Mouse (Mus musculus) neutrophil, adult 5-6 weeks (primary cell): ENCODE measurements around the gene Akr1b7. TPM values are rescaled to one million over a fixed set of nuclear protein-coding genes. Genes with fewer than 3 reads are reported as not detected.
"Not testable (repeated sequence)": the region's sequence is repeated elsewhere in the genome, so short reads cannot be mapped to it uniquely, and the experiment has no call there.

Experiments
- ATAC-seq: fragments of 151-379, 151-347 bp; 2 replicates; pipeline ENCODE4 v1.8.0; 2017; ENCODE audit warnings: mild to moderate bottlenecking, moderate TSS enrichment; ENCODE audit not compliant: insufficient number of reproducible peaks, poor library complexity, low FRiP score, severe bottlenecking; ENCODE audit errors: extremely low read depth
- total RNA-seq: library from RNA; stranded (forward); fragments of 200-1000 nt; gene quantifications from 2 replicates; pipeline ENCODE4 v1.2.3, GENCODE M21; 2017

Akr1b7 gene
- total RNA-seq, 1 experiment from 2014 or later = not detected

DNA sequence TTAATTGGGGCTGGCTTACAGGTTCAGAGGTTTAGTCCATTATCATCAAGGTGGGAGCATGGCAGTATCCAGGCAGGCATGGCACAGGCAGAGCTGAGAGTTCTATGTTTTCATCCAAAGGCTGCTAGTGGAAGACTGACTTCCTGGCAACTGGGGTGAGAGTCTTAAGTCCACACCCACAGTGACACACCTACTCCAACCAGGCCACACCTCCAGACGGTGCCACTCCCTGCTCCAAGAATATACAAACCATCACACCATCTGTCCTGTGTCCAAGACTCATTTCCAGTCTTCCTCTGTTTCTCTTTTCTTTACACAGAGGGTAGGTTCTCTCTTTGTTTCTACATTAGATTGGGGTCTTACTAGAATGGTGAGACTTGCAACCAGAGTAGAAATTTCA, 1.3 kb downstream of the Akr1b7 start:
- ATAC-seq = not testable (repeated sequence)

DNA sequence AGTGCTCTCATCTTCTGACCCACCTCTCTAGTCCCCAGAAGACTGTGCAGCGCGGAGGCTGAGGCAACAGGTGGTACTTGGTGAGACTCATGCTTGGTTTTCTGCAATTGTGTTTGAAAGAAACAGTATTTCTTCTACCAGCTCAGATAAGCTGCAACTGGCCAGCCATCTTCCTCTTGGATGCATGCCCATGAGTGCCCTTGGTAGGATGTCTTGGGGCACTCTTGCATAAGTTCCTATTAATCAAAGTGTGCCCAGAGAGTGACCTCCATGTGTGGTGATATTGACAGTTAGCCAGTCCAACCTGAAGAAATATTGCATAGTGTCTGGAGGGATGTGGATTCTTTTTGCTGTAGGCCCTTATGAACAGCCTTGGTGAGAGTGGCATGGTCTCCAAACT, 4.4 kb downstream of the Akr1b7 start:
- ATAC-seq = no peak

DNA sequence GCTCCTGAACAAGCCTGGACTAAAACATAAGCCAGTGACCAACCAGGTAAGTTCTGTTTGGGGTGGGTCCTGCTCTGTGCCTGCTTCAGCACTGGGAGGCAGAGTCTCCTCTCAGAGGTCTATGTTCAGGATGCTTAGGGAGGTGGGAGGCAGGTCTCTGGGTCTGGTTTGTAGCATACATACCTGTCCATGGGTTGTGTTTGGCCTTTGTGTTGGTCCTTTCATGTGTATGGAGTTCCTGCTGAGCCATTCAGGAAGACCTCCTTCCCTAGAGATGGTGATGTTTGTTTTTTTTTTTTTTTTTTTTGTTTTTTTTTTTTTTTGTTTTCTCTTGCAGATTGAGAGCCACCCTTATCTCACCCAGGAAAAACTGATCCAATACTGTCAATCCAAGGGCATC, 6.9 kb downstream of the Akr1b7 start:
- no peak for ATAC-seq

DNA sequence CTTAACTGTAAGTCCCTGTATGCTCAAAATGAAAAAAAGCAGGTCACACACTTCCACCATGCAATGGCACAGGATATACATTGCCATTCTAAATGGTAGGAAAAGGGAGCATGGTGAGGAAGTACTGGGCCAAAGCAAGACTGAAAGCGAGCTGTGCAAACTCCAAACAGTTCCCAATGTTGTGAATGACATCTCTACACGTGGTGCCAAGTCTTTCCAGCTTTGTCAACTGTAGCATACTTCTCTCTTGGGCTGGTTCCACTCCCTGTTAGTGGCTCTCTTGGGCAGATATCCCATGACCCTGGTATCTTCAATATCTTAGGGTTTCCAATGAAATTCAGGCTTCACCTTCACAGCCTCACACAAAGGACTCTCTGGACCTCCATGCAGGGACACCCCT, 26.9 kb downstream of the Akr1b7 start:
- no peak for ATAC-seq

DNA sequence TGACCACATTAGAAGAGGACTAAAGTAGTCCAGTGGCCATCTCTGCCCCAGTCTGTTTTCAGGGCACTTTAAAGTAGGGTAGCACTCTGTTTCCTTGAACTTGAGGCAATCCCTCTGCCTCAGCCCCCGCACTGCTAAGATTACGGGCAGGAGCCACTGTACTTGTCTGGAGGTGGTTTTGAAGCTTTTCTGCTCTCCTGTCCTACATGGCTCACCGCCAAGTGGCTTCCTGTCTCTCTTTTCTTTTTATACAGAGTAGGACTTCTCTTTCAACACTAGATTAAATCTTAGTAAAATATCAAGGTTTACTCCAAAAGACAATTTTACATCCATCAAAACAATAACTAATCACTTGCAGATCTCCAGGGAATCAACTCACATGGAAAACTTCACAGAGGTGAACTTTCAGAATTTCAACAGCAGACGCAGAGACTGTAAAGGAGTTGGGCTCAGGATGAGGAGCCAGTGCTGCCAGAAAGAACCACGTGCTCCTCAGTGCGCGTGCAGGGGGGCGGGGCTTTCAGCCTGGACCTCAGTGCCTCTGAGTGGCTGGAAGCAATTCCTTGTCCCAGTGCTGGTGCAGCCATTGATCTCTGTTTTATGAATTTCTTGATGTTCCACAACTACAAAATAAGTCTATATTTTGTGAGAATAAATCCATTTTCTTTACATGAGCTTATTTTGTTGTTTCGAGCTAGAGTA, 29.6 kb downstream of the Akr1b7 start:
- ATAC-seq = no peak

DNA sequence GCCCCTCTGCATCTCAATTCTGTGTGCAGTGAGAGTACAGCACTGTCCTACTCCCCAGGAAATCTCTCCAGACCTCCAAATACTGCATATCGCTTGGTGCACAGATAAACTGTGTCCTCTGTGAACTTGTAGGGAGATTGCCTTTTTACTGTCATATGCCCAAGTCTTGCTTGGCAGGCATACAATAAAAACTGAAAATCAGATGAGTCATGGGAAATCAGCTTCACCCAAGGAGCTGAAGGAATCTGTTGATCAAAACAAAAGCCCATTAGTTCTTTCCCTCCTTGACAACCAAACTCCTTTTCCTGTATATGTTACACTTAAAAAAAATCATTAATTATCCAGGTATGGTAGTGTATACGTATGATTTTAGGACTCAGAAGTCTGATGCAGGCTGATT, 31.7 kb downstream of the Akr1b7 start:
- ATAC-seq = no peak

DNA sequence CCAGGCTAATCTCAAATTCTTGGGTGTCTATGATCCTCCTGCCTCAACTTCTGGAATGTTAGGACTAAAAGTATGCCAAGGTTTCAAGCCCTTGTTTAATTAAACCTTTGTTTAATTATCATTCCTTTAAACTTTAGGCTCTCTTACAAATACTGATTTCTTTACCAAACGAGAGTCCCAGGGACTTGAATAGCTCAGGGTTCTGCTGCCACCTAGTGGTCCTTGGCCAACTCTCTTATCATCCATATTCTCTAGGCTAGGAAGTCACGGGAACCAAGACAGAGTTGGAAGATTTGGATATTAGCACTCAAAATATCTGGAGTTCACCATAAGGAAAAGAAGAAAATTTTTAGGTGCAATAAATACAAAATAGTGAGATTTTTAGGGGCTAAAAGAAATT, 35.8 kb downstream of the Akr1b7 start:
- ATAC-seq = peak; percentile 66; the same call in 1 of the 2 replicates

DNA sequence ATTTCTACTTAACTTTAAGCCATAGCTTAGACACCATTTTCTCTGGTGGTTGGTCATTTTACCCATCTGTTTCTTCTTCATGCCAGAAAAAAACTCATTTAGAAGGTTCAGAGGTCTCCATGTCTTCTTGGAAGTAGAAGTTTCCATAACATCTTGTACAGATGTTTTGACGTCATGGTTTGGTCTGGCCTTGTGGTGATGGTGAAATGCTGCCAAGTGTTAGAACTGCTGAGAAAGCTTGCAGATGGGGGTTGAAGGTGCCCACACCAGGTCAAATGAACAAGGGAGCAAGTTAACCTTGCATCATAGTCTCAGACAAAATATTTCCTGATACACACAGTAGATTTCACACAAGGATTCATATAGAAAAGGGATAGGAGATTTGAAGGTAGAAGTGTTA, 36.6 kb downstream of the Akr1b7 start:
- no peak for ATAC-seq

DNA sequence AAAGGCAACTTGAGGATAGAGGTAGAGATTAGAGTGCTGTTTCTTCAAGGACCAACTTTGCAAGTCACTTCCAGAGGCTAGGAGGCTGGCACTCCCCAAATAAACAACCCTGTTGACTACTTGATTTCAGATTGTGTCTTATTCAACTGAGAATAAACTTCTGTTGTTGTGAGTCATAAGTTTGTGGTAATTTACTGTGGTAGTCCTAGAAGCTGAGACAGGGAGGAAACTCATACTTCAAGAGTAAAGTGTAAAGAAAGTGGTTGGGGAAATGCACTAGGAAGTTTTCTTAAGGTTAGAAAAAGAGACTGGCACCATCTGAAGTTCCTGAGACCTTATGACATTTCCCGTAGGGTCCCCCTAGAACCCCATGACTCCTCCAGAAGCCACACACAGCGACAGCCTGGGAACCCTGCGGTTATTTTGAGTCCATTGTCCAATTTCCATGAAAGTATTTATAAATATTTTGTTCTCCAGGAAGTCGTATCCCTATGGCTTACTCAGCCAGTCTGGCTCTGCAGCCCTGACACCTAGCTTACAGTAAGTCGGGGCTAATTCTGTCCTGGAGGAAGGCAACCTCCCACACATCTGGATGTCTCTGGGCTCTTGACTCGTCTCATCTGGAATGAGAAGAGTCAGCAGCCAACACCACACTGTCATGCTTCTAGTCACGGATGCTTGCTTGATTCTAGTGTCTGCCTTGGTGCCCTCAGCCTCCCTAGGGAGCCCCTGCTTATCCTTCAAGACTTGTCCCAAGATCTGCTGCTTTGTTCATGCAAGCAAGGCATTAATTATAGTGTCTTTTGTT, 41.0 kb downstream of the Akr1b7 start:
- no peak for ATAC-seq

DNA sequence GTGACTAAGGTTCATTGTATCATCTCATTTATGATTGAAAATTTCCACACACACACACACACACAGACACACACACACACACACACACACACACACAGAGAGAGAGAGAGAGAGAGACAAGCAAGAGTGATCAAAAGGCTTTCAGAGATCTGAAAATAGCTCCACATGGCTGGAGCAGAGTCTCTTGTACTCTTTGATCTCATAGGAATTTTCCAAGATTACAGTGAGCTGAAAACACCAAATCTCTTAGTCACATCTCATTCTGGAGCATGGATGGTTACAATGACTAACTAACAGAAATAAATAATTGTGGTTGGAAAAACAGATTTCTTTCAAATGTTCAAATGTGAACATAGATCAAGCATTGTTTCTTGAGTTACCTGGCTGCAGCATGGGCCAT, 47.3 kb downstream of the Akr1b7 start:
- no peak for ATAC-seq

DNA sequence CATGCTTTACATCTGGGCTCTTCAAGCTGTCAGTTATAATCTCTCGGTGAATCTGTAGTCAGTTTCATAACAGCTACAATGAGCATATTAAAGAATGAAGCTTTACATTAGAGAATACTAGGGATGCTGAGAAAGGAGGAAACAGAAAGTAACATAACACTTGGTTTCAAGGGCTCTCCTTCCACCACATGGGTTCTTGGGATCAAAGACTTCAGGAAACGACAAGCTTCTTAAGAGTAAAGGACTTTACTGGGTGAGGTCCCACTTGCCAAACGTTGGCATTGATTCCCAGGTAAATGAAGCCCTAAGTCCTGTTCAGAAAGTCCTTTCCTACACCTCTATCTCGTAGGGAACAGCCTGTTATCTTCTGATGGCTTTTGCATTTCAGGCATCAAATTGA, 48.5 kb downstream of the Akr1b7 start:
- no peak for ATAC-seq

DNA sequence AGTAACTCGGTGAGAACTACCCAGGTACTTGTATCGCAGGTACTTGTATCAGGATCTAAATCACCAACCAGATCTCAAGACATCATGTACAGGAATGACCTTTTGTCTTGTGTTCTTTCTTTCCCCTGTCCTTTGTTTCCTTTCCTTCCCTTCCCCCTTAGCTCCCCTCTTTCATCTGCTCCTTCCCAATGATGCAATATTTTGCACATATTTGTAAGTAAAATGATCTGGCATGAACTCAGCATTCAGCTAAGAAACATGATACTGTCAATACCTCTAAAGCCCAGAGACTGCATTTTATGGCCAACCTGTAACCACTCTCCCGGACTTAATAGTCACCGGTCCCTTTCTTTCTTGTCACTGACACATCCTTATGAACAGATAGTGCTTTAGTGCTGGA, 51.4 kb downstream of the Akr1b7 start:
- no peak for ATAC-seq

DNA sequence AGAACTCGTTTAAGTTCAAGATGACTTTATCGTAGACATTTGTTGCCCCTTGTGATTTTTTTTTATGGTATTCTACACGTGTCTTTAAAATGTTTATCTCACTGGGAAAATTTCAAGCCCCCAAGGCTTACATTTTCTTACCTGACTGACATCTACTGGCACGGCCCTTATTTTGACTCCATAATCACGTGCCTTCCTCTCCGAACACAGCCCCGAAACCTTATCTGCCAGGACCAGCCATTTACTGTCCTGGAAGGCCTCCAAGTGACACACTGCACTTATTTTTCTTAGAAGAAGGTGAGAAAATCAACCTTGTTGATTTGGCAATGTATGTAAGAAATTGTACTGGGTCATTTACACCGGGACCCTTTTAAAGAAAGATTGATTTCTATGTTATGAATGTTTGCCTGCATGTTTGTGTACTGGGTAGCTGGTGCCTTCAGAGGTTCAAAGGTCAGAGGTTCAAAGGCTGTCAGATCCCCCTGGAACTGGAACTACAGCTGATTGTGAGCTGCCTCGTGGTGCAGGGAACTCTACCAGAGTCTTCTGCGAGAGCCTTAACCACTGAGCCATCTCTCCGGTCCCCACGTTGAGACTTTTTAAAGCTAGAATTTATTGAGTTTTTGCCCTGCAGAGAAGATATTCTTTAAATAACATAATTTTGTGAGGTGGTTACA, 59.4 kb downstream of the Akr1b7 start:
- ATAC-seq = no peak

Other genes starting within 250 kb of the Akr1b7 start
- 14.4 and 14.8 TPM in 2 replicates for gene Slc35b4, start 235.2 kb upstream of the Akr1b7 start, total RNA-seq
- gene Akr1b3, start 94.9 kb upstream of the Akr1b7 start, total RNA-seq = 64.4 and 64.6 TPM in 2 replicates
- not detected in 2 replicates for gene Akr1b8, start 58.2 kb upstream of the Akr1b7 start, total RNA-seq
- 34.4 and 36.1 TPM in 2 replicates for gene Akr1b10, start 28.1 kb upstream of the Akr1b7 start, total RNA-seq
- 165 and 169 TPM in 2 replicates for gene Bpgm, start 63.9 kb downstream of the Akr1b7 start, total RNA-seq
- 6.8 and 7.7 TPM in 2 replicates for gene Cald1, start 186.2 kb downstream of the Akr1b7 start, total RNA-seq